Mouse (Mus musculus) heart, adult 18-20 months (tissue): ENCODE measurements around the gene Abhd4. TPM values are rescaled to one million over a fixed set of nuclear protein-coding genes. Genes with fewer than 3 reads are reported as not detected.
A peak's percentile ranks its signal among the peaks of the same experiment; 100 is the strongest.

Experiments used
- DNase-seq, 2 experiments: peaks; one replicate each; pipeline ENCODE4 v3.0.0; 2021 to 2022; ENCODE audit warnings: mixed read lengths in 1 of 2
- total RNA-seq, 2 experiments: library from RNA; stranded (reverse); gene quantifications; 2 replicates each; pipeline ENCODE4 v1.2.3; 2021

Abhd4 gene
- total RNA-seq, 2 experiments from 2014 or later: 38.2 to 43.4 TPM

DNA sequence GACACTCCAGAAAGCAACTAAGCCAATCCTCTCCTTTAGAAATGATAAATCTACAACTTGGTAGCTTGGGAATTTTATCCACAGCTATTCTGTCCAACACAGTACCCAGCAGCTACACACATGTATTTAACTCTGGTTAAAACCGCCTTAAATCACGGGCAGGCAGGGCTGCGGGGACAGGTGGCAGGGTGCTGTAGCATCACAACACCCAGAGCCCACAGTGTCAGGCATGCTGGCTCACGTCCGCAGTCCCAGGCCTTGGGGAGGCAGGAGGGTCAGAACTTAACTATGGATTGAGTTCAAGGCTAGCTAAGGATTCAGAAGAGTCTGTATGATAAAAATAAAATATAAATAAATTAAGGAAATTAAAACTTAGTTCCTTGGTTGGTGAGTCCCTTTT, 17.1 kb upstream of the Abhd4 start:
- DNase-seq: no peak

DNA sequence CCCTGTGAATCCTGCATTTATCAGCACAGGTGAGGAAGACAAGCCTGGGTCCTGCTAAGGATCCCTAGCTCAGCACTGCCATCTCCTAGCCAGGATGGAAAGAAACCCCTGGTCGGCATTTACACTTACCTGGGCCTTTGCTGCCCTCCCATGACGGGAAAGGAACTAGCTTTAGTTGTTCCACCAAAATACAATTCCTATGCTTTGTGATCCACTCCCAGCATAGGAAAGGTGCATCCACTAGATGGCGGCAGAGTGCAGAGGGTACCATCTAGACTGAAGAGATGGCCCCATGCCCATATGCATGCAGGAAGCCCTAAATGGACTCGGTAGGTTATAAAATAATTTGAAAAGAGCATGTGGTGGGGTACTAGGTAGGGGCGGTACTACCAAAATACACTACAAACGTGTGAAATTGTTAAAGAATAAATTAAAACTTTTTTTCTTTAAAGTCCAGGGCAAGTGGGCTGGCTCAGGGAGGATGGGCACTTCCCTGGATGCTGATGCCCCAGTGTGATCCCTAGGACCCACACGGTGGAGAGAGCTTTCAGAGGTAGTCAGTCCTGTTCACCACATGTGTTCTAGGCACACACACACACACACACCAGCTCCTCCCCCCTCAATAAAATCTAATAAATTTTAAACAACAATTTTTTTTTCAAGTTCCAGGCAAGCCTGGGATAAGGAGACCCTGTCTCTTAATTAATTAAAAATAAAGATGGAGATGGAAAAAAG, 14.8 kb upstream of the Abhd4 start:
- peak; percentile 81 to 92 for DNase-seq

DNA sequence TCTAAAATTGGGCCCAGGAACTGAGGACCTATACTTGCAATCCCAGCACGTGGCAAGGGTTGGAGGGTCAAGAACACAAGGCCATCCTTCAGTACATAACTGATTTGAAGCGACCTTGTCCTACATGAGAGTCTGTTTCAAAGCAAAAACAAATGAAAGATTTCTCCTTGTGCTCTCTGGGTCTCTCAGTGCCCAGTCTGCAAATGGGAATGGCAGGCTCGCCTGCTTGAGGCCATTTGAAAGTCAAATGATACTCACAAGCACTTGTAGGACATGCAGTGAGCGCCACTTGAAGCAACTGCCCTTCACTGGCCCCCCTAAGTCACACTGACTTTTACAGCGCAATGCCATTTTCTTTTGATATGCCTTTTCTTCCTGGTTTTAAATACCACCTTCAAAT, 13.4 kb upstream of the Abhd4 start:
- no peak for DNase-seq

DNA sequence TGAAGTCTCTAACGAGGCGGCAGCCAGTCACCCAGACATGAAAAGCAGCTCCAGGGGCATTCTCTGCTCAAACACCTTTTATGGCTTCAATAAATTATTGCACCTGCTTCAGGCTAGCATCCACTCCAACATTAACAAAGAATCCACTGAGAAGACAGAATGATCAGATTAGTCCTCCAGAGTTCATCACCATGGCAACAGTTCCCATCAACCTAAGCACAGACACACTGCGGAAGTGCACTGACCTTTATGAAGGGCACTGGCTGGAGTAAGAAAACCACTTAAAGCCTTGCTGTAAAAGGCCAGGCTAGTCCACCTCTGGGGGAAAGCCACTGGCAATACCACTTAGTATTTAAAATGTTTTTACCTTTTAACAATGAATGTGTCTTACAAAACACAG, 9.8 kb upstream of the Abhd4 start:
- no peak for DNase-seq

GRCm38 (mm10) chr14:54246232-54246631, 7.8 kb upstream of the Abhd4 start:
- no peak for DNase-seq

DNA sequence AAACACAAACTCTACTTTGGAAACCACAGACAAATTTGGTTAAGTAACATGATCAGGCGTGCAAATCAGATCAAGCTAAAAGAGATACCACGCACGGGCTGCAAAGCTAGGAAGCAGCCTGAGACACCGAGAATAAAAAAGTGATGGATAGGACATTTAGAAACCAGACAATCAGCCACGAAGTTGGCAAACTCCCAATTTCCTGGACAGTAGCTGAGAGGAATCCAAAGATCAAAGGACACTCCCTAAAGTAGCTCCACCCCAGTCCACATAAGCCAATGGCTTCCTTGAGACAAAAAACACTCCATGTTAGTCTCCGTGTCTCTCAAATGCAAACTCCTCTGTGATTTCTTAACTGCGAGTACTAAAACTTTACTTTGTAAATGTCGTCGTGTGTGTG, 4.7 kb upstream of the Abhd4 start:
- no peak for DNase-seq

- no peak for DNase-seq
Measured at GRCm38 (mm10) chr14:54250122-54250521, 3.9 kb upstream of the Abhd4 start.

GRCm38 (mm10) chr14:54254670-54255202, 748 bp downstream of the Abhd4 start:
- DNase-seq: no peak

- DNase-seq: no peak
Measured at GRCm38 (mm10) chr14:54258131-54258670, 4.2 kb downstream of the Abhd4 start.

DNA sequence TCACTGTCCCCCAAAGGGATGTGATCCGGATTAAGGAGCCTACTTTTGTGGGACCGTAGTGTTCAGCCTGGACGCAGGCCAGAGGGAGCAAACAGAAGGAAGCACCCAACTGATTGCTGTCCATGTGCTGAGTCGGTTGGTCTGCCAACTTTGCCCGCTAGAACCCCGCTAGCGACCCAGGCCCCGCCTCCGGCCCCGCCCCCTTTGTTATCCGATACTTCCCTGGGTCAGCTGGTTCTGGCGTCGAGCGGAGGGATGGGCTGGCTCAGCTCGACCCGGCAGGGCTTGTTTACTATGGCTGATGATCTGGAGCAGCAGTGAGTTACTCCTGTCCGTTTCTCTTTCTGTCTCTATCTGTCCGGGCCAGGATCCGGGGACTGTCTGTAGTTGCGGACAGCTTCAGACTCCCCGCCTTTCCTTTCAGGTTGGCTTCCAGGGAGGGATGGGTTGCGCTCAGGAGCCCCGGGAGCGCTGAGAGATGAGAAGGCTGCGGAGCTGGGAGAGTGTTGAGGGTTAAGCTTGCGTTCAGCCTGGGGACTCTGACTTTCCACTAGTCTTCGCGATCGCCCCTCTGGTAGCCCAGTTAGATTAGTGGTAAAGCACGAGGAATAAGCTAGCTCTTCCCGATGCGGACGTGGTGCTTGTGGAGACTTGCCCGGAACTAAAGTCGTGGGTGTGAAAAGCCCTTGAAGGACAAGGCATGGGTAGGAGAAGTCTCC, 5.2 kb downstream of the Abhd4 start:
- DNase-seq: peak; percentile 97 to 99

DNA sequence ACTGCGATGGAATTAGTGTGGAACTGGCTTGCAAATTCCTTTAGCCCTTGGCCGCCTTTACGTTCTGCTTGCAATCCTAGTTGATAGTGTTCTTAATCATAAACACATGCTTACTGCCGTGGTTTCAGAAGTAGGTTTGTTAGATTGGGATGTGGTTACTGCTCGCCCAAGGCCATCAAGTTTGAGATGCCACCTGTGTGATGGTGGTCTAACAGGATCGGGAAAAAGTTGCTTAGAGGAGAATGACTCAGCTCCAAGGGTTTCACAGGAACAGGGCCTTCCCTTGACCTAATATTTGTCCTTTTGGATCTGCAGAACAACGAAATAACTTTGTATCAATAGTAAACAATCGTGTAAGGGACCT, 5.7 kb downstream of the Abhd4 start:
- no peak for DNase-seq

- no peak for DNase-seq
Measured at GRCm38 (mm10) chr14:54260196-54260595, 6.2 kb downstream of the Abhd4 start.

GRCm38 (mm10) chr14:54261386-54261785, 7.4 kb downstream of the Abhd4 start:
- no peak for DNase-seq

DNA sequence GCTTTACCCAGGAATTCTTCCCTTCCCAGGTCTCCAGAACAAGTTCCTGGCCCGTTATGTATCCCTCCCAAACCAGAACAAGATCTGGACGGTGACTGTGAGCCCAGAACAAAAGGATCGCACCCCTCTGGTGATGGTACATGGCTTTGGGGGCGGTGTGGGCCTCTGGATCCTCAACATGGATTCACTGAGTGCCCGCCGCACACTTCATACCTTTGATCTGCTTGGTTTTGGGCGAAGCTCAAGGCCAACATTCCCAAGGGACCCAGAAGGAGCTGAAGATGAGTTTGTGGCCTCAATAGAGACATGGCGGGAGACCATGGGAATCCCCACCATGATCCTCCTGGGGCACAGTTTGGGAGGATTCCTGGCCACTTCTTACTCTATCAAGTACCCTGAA, 8.6 kb downstream of the Abhd4 start:
- no peak for DNase-seq

- DNase-seq: no peak
Measured at GRCm38 (mm10) chr14:54263099-54263498, 9.1 kb downstream of the Abhd4 start.

DNA sequence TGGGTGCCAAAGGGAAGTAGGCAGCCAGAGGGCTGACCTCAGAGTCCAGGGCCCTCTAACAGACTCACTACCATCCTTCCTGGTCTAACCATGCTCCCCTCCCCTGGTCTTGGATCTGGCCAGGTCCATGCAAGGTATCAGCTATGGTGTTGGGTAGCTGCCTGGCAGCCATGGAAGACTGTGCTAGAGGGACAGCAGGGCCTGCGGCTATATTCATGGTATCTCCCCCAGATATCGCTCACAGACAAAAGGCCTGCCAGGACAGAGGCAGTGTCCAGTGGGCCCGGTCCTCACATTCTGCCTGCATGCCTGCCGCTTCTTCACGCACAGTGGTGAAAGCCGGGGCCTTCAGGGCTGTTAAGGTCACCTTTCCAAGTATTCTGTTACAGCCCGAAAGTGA, 10.2 kb downstream of the Abhd4 start:
- no peak for DNase-seq

GRCm38 (mm10) chr14:54265093-54265492, 11.1 kb downstream of the Abhd4 start:
- DNase-seq: no peak

GRCm38 (mm10) chr14:54265951-54266350, 12.0 kb downstream of the Abhd4 start:
- DNase-seq: no peak

DNA sequence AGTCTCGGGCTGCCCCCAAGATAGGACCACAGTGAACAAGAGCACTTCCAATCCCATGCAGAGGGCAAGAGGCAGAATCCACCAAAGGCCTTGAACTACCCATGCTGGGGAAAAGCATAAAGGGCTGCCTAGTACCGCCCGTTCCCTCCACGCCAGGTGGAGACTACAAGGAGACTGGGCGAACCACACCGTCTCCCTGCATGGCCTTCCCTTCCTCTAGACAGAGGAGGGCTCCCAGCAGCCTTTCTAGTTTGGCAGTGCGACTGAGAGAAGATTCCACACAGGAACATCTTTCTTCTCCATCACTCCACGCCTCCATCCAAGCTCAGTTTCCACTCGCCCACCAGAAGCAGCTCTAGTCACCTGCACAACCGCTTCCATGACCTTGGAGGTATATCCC, 14.0 kb downstream of the Abhd4 start:
- no peak for DNase-seq

GRCm38 (mm10) chr14:54269566-54269965, 15.6 kb downstream of the Abhd4 start:
- DNase-seq: no peak

GRCm38 (mm10) chr14:54270413-54270812, 16.4 kb downstream of the Abhd4 start:
- DNase-seq: no peak

- DNase-seq: no peak
Measured at GRCm38 (mm10) chr14:54271976-54272606, 18.1 kb downstream of the Abhd4 start.

GRCm38 (mm10) chr14:54272696-54273095, 18.7 kb downstream of the Abhd4 start:
- no peak for DNase-seq
